Mouse (Mus musculus) layer of hippocampus, postnatal 36 days (tissue): ENCODE data around the gene Retreg3. TPM values are rescaled to one million over a fixed set of nuclear protein-coding genes. Genes with fewer than 3 reads are reported as not detected.

Experiments
- DNase-seq, 2 experiments: peaks; one replicate each; pipeline ENCODE4 v3.0.0; 2022
- total RNA-seq, 2 experiments: library from RNA; stranded (reverse); gene quantifications; 2 replicates each; pipeline ENCODE4 v1.2.3; 2021

Gene Retreg3
- total RNA-seq, 2 experiments from 2014 or later, result 58.7 to 61.1 TPM

DNA sequence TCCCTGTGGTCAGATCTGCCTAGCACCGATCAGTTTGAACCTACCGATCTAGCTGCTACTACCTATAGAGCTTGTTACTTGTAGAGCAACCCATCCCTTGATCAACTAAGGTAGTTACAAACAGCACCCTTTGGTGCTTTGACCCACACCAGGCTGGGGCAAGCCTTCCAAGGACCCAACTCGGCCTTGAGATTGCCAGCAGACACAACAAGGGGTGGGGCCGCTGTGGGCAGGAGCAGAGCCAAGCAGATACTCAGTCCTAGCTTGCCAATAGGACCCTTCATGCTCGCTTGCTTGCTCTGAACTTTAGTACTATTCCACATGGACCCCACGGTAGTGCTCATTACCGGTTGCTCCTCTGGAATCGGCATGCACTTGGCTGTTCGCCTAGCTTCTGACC lies 41.6 kb downstream of the Retreg3 start, which contains the start of gene Hsd17b1:
Gene Hsd17b1, plus strand, starts transcription at position 291 of the 400 bp plus-strand sequence.
- DNase-seq, result no peak

DNA sequence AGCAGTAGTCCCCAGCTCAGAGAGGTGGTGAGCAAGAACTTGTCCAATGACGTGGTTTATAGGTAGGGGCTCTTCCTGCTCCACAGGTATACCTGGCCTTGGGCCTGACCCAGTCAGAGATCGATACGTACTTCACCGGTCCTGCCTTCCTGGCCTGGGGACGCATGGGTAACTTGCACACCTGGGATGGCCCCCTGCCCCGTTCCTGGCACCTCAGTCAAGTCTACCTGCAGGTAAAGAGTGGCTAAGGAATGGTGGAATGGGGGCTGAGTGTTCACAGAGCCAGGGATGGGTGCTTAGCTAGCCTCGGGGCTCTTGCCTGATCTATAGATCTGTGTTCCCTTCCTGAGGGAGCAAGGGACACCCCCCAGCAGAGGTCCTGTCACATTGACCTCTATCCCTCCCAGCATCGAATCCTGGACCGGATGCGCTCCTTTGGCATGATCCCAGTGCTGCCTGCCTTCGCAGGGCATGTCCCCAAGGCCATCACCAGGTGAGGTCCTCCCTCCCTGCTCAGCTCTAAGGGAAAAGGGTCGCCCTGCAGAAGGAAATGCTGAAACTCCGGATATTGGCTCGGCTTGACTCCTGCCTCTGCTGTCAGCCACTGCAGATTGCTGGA lies 47.8 kb downstream of the Retreg3 start:
- DNase-seq, result no peak

DNA sequence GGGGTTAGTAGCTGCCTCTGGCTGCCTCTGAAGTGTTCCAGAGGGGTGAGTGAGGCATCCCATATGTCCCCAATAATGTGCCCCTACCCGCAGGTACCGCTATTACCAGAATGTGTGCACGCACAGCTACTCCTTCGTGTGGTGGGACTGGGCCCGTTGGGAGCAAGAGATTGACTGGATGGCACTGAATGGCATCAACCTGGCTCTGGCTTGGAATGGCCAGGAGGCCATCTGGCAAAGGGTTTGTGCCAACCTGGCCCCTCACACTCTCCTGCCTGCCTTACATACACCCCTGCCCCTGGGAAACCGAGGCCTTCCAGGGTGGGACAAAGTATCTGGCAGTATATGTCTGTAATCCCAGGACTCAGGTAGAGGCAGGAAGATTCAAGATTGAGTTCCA lies 48.7 kb downstream of the Retreg3 start:
- no peak for DNase-seq

DNA sequence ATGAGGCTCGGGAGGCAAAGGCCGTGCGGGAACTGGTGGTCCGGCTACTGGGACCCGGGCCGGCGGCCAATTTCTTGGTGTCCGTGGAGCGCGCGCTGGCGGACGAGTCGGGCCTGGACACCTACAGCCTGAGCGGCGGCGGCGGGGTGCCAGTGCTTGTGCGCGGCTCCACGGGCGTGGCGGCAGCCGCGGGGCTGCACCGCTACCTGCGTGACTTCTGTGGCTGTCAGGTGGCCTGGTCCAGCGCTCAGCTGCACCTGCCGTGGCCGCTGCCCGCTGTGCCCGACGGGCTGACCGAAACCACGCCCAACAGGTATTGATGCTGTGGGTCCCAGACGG lies 49.5 kb downstream of the Retreg3 start:
- DNase-seq, result no peak

DNA sequence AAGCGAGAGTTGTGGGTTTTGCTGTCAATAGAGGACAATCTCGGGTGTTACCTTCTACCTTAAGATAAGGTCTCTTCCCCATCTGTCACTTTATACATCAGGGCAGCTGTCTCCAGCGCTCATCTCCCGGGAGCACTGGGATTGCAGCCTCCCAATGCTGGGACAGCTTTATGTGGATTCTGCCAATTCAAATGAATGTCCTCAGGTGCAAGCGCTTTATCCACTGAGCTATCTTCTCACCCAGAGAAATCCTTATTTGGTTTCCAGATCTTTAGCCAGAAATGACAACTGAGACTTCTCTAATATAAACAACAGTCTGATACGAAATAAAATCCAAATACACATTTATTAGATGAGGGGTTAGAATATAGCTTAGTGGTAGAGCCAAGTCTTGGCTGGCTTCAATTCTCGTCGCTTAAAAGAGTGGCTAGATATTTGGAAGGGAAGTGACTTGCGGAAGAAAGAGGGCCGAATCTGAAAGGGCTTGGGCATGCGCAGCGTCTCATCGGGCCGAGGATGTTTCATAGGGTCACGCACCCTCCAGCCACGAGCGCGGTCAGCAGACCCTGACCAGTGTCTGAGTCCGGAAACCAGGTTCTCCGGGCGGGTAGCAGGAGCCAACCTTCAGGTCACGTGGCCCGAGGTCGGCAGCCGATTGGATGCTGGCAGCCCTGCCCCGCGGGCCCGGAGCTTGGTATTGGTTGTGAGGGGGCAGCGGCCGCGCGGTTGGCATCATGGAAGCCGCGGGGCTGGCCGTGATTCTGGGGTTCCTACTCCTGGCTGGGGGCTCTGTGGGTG lies 50.1 kb downstream of the Retreg3 start, which contains the start of gene Naglu:
Gene Naglu, plus strand, starts transcription at position 622 of the 798 bp plus-strand sequence.
- peak; percentile 92 to 94 for DNase-seq

DNA sequence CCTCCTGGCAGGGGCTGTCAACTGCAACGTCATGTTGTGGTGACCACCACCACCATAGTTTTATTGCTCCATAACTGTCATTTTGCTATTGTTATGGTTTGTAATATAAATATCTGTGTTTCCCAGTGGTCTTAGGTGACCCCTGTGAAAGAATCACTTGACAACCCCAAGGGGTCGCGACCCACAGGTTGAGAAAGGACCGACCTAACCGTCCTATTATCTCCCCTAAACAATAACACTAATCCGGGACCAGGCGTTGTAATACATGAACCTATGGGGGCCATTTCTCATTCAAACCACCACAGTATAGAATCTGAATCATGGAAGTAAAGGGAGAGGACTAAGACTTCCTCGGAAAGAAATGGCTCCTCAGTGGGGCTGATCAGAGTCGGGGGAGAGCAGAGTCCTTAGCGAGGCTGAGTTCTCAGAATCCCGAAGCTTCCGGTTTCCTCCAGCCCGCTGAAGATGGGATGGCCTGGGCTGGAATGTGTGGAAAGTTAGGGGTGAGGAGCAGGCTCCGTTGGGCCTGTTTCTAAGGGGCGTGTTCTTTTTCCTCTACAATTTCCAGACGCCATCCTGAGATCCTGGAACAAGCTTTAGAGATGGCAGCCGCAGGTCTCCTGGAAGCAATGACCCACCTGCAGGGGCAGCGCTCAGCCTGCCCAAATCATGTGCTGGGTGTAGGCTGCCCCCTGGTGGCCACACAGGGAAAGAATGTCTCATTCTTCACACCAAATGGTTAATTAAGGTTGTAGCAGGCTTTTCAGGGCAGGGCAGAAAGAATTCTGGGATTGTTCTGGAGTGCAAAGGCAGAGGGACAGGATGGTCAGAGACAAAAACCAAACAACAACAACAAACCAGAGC lies 52.9 kb downstream of the Retreg3 start:
- DNase-seq, result peak; percentile 69

DNA sequence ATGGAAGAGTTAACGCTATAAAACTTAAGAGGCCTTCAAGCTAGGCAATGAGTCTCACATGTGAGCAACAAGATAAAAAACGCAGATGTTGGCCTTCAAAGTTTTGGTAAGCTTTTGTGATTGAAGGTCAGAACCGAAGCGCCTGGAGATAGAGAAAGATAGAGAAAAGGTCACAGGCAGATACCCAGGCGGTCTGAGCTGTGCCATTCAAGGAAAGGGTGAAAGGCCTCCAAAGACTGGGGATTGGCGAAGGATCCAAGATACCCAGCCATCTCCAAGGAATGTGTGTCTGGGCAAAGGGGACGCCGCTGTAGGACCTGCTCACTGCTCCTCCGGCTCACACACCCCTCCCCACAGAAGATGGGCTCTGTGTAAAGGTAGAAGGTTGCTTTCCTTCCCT lies 54.7 kb downstream of the Retreg3 start:
- DNase-seq, result no peak

DNA sequence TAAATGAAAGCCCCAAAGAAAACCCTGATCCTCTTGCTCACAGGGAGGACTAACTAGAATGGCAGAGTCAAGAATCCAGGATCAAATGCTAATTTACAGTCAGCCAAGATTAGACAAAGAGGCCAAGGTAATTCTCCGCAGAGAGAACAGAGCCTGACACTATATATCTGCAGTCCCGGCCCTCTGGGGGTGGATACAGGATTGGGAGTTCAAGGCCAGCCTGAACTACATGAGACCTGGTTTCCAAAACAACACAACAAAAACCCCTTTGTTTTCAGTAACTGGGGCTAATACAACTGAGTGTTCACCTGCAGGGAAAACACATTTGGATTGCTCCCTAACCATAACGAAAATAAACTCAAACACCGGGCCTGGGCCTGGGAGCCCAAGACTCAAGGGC lies 55.2 kb downstream of the Retreg3 start:
- DNase-seq, result no peak

DNA sequence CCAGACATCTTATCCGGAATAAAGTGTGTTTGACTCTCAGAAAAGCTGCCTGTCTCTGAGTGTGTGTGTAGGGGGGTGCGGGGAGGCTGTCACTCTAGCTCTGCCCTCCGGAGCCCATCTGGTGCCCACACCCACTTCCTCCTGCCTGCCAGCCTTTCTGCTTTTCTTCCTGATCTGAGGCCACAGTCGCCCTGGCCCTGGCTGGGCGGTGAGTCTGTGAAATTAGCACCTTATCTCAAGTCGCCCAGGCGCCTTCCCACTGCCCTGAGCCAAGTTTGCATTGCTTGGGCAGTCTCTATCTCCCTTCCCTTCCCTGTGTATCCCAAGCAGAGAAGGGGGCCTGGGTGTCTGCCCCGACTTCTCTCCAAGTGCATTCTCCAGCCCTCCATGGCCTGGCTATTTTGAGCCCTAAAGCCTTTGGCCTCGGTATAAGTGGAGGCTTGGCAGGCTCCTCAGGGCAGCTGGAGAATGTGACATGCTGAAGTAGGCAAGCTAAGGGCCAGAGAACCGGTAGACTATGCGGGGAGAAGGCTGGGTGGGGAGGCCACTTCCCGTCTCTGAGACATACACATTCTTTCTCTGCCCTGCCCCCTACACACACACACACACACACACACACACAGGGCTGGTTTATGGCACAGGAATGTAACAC lies 55.9 kb downstream of the Retreg3 start:
- peak in 1 of 2 experiments; percentile 63 for DNase-seq

DNA sequence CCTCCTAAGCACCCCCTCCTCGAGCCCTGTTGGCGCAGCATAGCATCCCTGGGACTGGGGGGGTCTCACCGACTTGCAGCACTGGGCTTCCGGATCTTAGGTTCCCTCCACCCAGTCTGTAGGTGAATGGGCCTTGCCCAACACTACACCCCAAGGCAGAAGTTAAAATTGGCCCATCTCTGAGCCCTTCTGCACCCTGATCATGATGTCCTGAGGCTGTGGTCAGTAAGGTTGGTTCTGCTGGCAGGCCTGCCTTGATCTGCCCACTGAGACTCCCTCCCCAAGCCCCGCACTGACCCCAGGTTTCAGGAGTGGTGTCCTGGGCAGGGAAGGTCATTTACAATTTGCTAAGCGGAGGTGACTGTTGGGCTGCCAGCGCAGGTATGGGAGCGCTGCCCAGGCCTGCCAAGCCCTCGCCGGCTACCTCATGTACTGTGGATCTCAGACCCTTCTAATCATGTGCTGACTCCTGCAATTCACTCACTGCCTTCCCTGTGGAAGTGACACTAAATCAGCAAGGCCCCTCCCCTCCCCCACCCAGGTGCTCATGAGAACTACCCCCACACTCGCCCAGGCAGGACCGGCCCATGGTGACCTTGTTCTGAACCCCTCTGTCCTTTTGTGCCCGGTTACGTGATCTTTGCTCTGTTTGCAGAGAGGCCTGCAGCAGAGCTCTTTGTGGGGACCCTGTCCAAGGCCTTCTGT lies 56.6 kb downstream of the Retreg3 start:
- DNase-seq, result no peak

DNA sequence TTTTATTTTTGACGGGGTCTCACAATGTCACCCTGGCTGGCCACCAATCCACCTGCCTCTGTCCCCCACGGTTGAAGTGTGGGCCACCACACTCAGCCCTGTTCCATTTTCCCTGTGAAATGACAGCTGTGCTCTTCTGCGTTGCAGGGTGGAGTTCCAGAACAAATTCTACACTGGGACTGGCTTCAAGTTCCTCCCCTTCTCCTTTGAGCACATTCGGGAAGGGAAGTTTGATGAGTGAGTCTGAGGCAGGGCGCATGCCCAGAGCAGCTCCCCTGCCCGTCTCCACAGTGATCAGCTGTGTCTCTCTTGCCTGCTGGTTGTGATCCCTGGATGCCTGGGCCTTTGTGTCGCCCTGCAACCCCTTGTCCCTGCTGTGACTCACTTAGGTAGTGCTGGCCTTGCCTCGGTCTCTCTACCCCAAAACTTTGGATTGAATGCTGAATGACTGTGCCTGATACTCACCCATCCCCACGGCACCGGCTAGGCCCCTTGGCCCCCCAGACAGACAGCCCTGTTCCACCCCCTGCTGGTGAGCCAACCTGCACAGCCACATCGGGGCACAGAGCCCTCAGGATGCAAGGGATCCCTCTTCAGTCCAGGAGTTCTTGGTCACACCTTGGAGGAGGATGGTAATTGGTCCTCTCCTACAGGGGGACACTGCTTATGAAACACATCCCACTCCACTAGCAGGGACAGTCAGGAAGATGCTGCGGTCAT lies 57.4 kb downstream of the Retreg3 start:
- DNase-seq, result peak; percentile 70 to 72

DNA sequence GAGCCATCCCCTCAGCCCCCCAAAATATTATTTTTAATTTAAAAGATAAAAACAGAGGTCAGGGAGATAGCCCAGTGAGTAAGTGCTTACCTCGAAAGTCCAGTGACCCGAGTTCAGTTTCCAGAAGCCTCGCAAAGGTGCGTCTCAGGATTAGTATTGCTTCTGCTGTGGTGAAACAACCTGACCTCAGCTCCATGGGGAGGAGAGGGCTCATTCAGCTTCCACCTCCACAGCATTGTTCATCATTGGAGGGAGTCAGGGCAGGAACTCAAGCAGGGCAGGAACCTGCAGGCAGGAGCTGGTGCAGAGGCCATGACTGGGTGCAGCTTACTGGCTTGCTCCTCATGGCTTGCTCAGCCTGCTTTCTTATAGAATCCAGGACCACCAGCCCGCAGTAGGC lies 58.6 kb downstream of the Retreg3 start:
- DNase-seq, result no peak

DNA sequence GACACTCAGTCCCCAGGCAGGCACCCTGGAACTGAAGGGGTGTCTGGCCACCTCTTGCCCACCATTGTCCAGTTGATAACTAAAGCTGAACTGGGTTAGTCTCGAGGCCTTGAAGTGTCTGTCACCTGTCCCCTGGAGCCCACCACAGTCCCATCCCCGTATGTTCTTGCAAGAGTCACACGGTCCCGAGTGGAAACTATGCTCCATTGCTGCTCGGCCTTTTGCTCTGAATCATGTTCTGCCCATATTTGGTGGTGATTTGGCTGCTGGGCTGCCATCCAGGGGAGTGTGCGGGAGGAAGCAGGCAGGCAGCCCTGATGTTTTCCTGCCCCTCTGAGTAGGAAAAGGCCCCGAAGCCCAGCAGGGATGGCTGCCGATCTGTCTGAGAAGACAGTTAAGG lies 59.6 kb downstream of the Retreg3 start:
- DNase-seq, result peak; percentile 55 to 62

DNA sequence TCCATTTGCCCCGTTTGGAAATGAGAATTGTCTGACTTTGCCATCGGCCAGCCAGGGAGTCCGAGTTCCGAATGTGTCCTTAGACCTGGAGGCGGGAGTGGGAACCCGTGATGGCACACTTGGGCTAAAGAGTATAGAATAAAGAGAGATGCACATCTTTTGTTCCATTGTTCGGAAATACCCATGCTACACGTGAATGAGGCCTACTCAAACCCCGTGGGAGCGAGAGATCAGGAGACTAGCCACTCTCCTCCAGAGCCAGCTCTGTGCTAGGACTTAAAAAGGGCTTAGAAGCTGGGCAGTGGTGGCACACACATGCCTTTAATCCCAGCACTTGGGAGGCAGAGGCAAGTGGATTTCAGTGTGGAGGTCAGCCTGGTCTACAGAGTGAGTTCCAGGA lies 60.2 kb downstream of the Retreg3 start:
- no peak for DNase-seq

DNA sequence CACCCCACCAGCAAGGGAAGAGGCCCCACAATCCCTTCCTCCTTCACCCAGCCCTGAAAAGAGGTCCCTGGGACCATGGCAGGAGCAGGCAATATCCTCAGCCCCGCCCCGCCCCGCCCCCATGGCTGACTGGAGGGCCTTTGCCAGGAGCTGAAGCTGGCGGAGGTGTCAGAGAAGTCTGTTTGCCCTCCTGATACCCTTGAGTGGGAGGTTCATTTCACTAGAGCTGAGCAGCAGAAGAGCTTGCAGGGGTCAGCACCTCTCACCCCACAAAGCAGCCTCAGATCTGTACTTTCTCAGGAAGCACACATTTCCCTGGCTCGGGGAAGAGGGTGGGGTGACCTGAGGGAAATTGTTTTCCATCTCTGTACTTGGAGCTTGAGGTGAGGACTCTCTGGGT lies 61.0 kb downstream of the Retreg3 start:
- DNase-seq, result no peak

DNA sequence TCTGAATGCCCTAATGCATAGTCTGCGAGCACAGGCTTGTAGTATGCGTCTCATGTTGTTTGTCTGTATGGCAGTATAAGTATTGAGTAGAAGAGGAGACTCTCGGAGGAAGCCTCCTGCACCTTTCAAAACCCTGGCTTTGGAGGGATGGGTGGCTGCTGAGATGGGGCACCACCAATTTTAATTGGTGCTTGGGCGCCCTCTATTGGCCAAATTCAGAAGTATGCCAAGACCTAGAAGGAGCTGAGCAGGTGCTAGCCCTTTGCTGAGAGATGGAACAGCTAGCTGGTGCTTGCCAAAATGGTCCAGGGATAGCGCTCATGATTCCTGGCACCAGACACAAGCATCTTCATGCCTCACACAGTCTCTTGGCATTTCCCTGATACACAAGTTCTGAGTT lies 61.8 kb downstream of the Retreg3 start:
- peak; percentile 76 for DNase-seq

DNA sequence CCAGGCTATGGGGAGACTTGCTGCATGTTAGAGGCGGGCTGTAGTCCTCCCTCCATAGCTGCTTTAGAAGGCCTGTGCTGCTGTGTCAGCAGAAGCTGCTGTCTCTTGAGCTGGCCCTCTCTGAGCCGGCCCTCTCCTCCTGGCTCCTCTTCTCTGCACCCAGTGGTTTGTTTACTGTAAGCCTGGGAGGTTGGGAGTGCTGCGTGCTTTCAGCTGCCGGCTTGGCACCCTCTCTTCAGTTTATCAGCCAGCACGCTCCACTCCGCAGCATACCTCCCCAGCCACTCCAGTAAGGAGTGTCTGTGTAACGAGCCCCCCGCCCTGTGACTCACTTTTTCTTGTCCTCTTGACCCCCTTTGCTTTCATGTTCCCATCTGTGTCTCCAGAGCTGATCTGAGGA lies 62.8 kb downstream of the Retreg3 start:
- DNase-seq, result peak in 1 of 2 experiments; percentile 33

DNA sequence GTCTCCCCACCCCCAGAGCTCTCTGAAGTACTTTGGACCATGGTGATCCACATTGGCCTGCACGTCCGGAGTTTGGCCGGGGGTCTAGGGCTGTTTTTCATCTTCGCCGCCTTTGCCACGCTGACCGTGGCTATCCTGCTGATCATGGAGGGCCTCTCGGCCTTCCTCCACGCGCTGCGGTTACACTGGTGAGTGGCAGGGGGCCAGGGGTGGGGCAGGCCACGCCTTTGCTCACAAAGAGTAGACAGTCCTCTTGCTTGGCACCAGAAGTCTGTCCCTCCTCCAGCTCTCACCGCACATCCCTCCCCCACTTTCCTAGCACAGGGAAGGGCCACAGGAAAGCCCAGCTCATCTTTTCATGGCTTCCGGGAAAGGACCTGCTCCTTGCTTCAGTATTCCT lies 64.3 kb downstream of the Retreg3 start:
- DNase-seq, result no peak

DNA sequence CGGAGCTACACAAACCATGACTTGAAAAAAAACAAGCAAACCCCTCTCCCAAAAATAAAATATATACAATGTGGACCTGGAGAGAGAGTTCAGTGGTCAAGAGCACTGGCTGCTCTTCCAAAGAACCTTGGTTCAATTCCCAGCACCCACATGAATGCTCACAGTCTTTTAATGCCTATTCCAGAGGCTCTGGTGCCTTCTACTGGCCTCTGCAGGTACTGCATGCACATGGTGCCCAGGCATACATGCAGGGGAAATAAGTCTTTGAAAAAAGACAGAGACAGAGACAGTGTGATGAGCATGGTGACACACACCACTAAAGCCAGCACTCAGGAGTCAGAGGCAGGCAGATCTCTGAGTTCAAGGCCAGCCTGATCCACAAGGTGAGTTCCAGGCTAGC lies 65.7 kb downstream of the Retreg3 start:
- no peak for DNase-seq

DNA sequence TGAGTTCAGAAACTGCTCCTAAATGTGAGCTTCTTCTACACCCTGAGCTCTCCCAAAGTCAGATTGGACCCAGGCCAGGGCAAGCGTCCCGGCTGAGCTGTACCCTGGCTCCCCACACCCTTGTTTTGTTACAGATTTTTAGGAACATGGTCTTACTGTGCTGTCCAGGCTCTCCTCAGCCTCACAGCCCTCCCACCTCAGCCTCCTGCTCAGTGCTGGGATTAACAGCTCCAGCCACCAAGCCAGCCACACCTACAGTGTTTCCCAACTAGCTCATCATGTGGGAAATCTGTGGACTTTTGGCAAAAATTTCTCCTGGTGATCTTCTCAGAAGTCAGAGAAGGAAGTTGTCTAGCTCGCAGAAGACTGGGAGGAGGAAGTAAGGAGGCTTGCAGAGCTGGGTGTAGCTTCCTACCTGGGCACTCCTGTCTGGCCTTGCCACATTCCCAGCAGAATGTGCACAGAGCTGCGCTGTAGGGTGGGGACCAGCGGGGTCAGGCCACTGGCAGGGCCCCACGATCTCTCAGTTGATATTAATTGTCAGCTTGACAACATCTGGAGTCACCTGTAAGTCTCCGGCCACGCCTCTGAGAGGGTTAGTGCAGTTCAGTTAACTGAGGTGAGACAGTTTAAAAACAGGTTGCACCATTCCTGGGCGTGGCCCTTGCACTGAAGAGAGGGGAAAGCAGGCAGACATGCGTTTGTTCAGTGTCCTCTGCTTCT lies 66.8 kb downstream of the Retreg3 start:
- no peak for DNase-seq

DNA sequence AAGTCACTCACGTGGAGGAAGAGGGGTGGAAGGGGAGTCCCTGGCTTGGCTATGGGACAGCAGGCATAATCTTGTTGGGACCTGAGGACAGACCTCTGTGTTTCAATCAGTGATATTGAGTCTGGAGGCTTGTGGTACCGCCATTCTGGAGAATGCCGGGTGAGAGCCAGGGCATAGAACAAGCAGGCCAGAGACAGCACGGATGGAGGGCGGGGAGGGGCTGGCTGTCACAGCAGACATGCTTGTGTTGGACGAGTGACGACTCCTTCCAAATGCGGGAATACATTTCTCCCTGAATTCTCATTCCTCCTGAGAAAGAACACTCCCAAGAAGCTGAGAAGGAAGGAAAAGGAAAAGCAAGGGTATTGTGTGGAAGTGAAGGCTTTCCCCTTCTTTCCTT lies 68.1 kb downstream of the Retreg3 start:
- no peak for DNase-seq
